Mouse (Mus musculus): Measurements from ENCODE around the gene Tmem230.
"Not testable (repeated sequence)": the region's sequence is repeated elsewhere in the genome, so short reads cannot be mapped to it uniquely, and the experiment has no call there.

The Tmem230 gene

DNA sequence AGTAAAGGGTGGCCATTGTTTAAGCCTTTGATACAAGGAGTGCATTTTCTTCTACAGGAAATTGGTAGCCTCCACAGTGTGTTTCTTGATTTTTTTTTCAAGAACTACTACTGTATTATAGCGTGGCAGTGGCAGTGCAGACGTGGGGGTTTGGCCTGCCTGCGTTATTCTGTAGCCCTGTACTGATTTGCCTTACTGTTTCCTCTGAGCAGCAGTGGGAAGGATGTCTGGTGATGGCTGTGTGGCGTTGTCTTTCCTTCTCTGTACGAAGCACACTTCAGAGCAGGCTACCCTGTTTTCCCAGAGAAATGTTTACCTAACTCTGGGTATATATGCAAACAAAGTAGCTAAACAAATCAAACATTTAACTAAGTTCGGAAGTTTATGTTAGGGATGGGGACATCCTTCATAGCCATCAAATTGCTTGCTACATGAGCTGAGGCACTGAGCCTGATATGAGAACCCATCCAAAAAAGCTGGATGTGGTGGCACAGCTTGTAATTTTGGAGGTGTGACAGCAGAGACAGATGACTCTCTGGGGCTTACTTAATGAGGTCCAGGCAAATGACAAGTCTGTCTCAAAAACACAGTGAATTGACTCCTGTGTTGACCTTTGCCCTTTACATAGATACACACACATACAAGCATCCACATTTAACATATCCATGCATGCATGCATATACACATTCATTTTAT lies 25.2 kb upstream of the Tmem230 start:
- no peak for DNase-seq (ENCODE audit: low spot score in 2 of 2)

- no peak for DNase-seq (ENCODE audit: low spot score in 2 of 2)
Measured at GRCm38 (mm10) chr2:132270331-132270951, 22.8 kb upstream of the Tmem230 start.

DNA sequence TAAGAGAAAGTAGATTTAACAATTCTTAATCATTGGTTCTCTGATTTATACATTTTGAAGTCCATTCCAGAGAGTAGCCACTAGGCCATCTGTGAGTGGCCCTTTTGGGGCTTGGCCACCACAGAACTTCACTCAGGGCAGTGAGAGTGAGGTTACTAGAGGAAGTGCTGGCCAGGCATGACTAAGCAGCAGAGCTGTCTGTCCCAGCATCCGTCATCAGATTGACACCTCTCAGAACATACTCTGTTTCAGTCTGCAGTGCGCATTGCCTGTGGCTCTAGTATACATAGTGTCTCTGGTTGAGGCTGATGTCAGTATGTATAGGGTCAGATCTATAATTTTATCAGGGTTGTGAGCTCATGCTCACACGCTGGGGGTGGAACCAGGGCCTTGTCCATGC lies 21.6 kb upstream of the Tmem230 start:
- no peak for DNase-seq (ENCODE audit: low spot score in 2 of 2)

DNA sequence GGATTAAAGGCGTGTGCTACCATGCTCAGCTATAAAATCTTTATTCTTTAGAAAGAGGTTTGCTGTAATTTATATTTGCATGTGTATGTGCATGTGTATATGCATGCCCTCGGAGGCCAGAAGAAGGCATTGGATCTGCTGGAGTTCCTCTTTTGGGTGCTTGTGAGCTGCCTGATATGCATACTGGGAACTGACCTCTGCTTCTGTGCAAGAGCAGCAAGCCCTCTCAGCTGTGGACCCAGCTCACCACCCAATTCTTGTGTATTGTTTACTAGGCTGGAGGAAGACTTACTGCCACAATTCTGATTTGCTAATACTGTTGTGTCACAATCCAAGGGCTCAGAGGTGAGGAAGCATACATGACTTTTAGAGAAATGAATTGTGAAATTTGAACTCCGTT lies 18.5 kb upstream of the Tmem230 start:
- no peak for DNase-seq (ENCODE audit: low spot score in 2 of 2)

DNA sequence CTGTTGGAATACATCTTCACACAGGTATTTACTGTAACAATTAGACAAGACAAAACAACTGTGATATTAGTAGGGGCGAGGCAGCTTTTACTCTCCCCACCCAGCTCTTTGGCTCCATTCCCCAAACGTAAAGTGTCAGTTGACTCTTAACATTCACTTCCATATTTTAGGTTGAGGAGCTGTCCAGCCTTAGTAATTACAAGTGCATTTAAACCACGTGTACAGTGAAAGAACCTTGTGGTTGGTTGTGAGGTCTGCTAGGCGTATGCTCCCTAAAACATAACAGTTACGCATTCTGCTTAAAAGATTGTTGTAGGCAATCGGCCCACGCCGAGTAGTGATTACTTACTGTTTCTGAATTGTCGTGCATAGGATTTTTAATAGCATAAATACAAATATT lies 17.6 kb upstream of the Tmem230 start:
- no peak for DNase-seq (ENCODE audit: low spot score in 2 of 2)

DNA sequence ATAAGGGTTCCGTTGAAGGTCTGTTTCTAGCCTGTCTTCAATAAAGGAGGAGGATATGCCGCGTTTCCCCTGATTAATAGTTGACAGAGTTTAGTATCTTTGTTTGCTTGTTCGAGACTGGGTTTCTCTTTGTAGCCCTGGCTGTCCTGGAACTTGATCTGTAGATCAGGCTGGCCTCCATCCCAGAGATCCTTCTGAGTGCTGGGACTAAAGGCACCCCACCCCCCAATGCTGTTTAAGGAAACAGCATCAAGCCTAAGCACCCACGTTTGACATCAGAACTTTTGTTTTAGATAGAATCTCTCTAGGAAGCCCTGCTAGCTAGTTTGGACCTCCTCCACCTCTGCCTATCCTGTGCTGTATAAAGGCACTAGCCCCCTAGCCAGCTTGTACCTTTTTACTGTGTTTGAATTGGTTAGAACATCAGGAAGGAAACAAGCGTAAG lies 16.7 kb upstream of the Tmem230 start:
- DNase-seq (ENCODE audit: low spot score in 2 of 2): no peak

- peak in 1 of 2 experiments; percentile 37 for DNase-seq (ENCODE audit: low spot score in 2 of 2)
Measured at GRCm38 (mm10) chr2:132263421-132264265, 16.0 kb upstream of the Tmem230 start.

- peak; percentile 98 for DNase-seq (ENCODE audit: low spot score in 2 of 2)
Measured at GRCm38 (mm10) chr2:132262879-132263398, 15.3 kb upstream of the Tmem230 start, which contains the start of gene Cds2. Cds2 (plus strand) TSS chr2:132263148.

GRCm38 (mm10) chr2:132262175-132262574 lies 14.6 kb upstream of the Tmem230 start:
- no peak for DNase-seq (ENCODE audit: low spot score in 2 of 2)

DNA sequence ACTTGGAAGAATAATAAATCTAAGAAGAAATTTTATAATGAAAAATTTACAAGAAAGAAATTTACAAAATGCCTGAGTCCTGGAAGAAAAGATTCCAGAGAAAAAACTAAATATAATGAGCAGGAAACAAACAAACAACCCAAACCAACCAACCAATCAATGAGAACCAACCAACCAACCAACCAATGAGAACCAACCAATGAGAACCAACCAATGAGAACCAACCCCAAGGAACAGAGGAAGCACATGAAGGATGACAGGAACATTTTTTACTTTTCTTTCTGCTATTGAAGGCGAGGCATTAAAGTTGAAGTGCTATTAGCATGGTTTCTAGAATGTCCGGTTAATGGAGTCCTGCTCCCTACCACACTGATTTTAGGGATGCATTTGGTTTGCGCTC lies 13.0 kb upstream of the Tmem230 start:
- no peak for DNase-seq (ENCODE audit: low spot score in 2 of 2)

GRCm38 (mm10) chr2:132257350-132258068 lies 9.9 kb upstream of the Tmem230 start:
- DNase-seq (ENCODE audit: low spot score in 2 of 2): no peak

- no peak for DNase-seq (ENCODE audit: low spot score in 2 of 2)
Measured at GRCm38 (mm10) chr2:132253603-132254002, 6.0 kb upstream of the Tmem230 start.

- DNase-seq (ENCODE audit: low spot score in 2 of 2): peak; percentile 95 to 97
Measured at GRCm38 (mm10) chr2:132252542-132253528, 5.2 kb upstream of the Tmem230 start, which contains the start of gene Pcna. Pcna (minus strand) TSS chr2:132253314.

DNA sequence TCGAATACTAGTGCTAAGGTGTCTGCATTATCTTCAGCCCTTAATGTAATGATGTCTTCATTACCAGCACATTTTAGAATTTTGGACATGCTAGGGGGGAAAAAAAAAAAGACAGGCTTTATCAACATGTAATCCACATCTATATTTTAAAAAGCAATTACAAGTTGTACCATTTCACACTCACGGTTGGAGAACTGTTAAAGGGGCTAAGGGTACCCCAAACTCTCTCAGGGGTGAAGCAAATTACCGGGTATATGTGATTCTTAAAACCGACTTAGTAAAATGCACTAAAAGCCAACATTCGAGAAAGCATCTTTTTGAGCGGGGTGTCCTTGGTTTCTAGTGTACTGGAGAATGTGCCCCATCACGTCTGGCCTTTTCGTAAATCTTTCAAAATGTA lies 4.3 kb upstream of the Tmem230 start:
- no peak for DNase-seq (ENCODE audit: low spot score in 2 of 2)

GRCm38 (mm10) chr2:132243370-132243769 lies 4.2 kb downstream of the Tmem230 start:
- no peak for DNase-seq (ENCODE audit: low spot score in 2 of 2)

- DNase-seq (ENCODE audit: low spot score in 2 of 2): peak; percentile 35 to 47
Measured at GRCm38 (mm10) chr2:132240457-132240856, 7.2 kb downstream of the Tmem230 start.

- DNase-seq (ENCODE audit: low spot score in 2 of 2): not testable (repeated sequence)
Measured at GRCm38 (mm10) chr2:132239434-132239833, 8.2 kb downstream of the Tmem230 start.

DNA sequence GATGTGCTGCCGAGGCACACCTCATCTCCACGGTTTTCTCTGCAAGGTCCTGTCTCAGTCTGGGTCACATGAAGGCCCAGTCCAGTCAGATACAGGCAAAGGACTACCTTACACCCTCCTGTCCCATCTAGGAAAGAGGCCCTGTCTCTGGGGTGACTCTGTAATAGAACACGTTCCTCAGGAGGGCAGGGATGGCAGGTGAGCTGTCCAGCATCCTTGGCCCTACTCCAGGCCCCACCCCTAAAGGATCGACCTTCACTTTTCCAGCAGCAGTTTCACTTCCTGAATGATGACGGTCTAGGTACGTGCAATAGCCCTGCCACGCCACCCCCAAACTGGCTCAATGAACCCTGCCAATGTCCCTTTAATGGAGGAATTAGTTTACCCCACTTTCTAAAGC lies 11.6 kb downstream of the Tmem230 start:
- no peak for DNase-seq (ENCODE audit: low spot score in 2 of 2)

- DNase-seq (ENCODE audit: low spot score in 2 of 2): no peak
Measured at GRCm38 (mm10) chr2:132235291-132235690, 12.3 kb downstream of the Tmem230 start.

All from right cerebral cortex, postnatal 36 days (tissue).